Mouse (Mus musculus) bone marrow macrophage, adult 2 months (primary cell): ENCODE measurements at regions not wholly inside any gene's neighbourhood (a gene's known extent, or its start where the extent isn't known, plus 50 kb on each side); places are given as distances from the start of the nearest gene placed in this dataset.

Source experiments
- H3K27ac ChIP-seq: 2 replicates; pipeline ENCODE4 v1.5.1; 2012; ENCODE audit warnings: low read depth, low read length; ENCODE audit not compliant: insufficient read depth
- H3K4me1 ChIP-seq: 2 replicates; pipeline ENCODE4 v1.6.1; 2012; ENCODE audit warnings: low read length; ENCODE audit not compliant: control insufficient read depth, insufficient read depth
- H3K4me3 ChIP-seq: 2 replicates; pipeline ENCODE4 v1.5.1; 2012; ENCODE audit warnings: mild to moderate bottlenecking, low read length, moderate library complexity; ENCODE audit not compliant: insufficient read depth
- CTCF ChIP-seq: IDR thresholded peaks from 2 replicates; pipeline ENCODE4 v1.5.1; 2012; ENCODE audit warnings: low read depth, mild to moderate bottlenecking, low read length, moderate library complexity
- POLR2A ChIP-seq: IDR thresholded peaks from 2 replicates; pipeline ENCODE4 v1.6.1; 2012; ENCODE audit warnings: mild to moderate bottlenecking, low read depth, low read length, borderline replicate concordance

GRCm38 (mm10) chr1:35813625-35814024 lies 254.6 kb upstream of the Hs6st1 start:
- TF ChIP-seq POLR2A (no peak), CTCF (no peak)
- peaks cover 21% of the 10 kb centered on the region for H3K4me1 ChIP-seq

GRCm38 (mm10) chr1:35814207-35814606 lies 254.0 kb upstream of the Hs6st1 start:
- TF ChIP-seq POLR2A (no peak), CTCF (no peak)
- Histone ChIP-seq H3K4me1 (peaks cover 21% of the 10 kb centered on the region), H3K27ac (no peak overlapping the region), H3K4me3 (no peak overlapping the region)

More at GRCm38 (mm10) chr1:35813625-35814024, 254.6 kb upstream of the Hs6st1 start:
- Histone ChIP-seq H3K4me3 (no peak overlapping the region), H3K27ac (no peak overlapping the region)

GRCm38 (mm10) chr1:35814751-35815150 lies 253.4 kb upstream of the Hs6st1 start:
- Histone ChIP-seq H3K27ac (no peak overlapping the region), H3K4me1 (peaks cover 21% of the 10 kb centered on the region), H3K4me3 (no peak overlapping the region)
- TF ChIP-seq CTCF, result no peak
- no peak for TF ChIP-seq POLR2A

- H3K4me1 ChIP-seq, result no peaks in the 10 kb centered on the region
These were observed 246.4 kb upstream of the Hs6st1 start for GRCm38 (mm10) chr1:35821791-35822190.

GRCm38 (mm10) chr1:35822376-35823202 lies 245.6 kb upstream of the Hs6st1 start:
- no peak overlapping the region for H3K27ac ChIP-seq
- no peaks in the 10 kb centered on the region for H3K4me1 ChIP-seq
- no peak overlapping the region for H3K4me3 ChIP-seq
- TF ChIP-seq CTCF (no peak), POLR2A (no peak)

More at GRCm38 (mm10) chr1:35821791-35822190, 246.4 kb upstream of the Hs6st1 start:
- Histone ChIP-seq H3K4me3 (no peak overlapping the region), H3K27ac (no peak overlapping the region)
- TF ChIP-seq CTCF (no peak), POLR2A (no peak)

GRCm38 (mm10) chr1:35823496-35823895 lies 244.7 kb upstream of the Hs6st1 start:
- TF ChIP-seq CTCF (no peak), POLR2A (no peak)
- Histone ChIP-seq H3K4me1 (no peaks in the 10 kb centered on the region), H3K4me3 (no peak overlapping the region), H3K27ac (no peak overlapping the region)

- TF ChIP-seq POLR2A, result no peak
- TF ChIP-seq CTCF, result no peak
- Histone ChIP-seq H3K4me1 (no peaks in the 10 kb centered on the region), H3K27ac (no peak overlapping the region), H3K4me3 (no peak overlapping the region)
These were observed 244.0 kb upstream of the Hs6st1 start for GRCm38 (mm10) chr1:35823981-35824880.

- TF ChIP-seq POLR2A (no peak), CTCF (no peak)
- no peaks in the 10 kb centered on the region for H3K4me1 ChIP-seq
- no peak overlapping the region for H3K4me3 ChIP-seq
- H3K27ac ChIP-seq, result no peak overlapping the region
These were observed 242.7 kb upstream of the Hs6st1 start for GRCm38 (mm10) chr1:35825531-35825966.

- Histone ChIP-seq H3K4me1 (no peaks in the 10 kb centered on the region), H3K27ac (no peak overlapping the region), H3K4me3 (no peak overlapping the region)
- TF ChIP-seq POLR2A, result no peak
- TF ChIP-seq CTCF, result no peak
These were observed 241.6 kb upstream of the Hs6st1 start for GRCm38 (mm10) chr1:35826575-35827114.
